Mouse (Mus musculus) neural tube, embryonic 11.5 days (tissue): ENCODE data around the gene Ecm2. TPM values are rescaled to one million over a fixed set of nuclear protein-coding genes. Genes with fewer than 3 reads are reported as not detected.

Experiments used
- ATAC-seq: fragments of 200-750 bp; cut with Nextera tagmentation; 2 replicates; pipeline ENCODE4 v1.8.0; 2017; ENCODE audit warnings: moderate number of reproducible peaks, mild to moderate bottlenecking, moderate TSS enrichment, moderate library complexity; ENCODE audit not compliant: insufficient read depth, low FRiP score, low TSS enrichment
- DNase-seq: peaks from one replicate; pipeline ENCODE4 v3.0.0-alpha.2; 2015; ENCODE audit warnings: low spot score
- H3K27ac ChIP-seq: fragments of 300-500 bp; sonication (generic); 2 replicates; pipeline ENCODE4 v1.5.1; 2014; ENCODE audit warnings: low read depth, mild to moderate bottlenecking, low read length
- H3K27me3 ChIP-seq: fragments of 300-500 bp; sonication (generic); 2 replicates; pipeline ENCODE4 v1.6.1; 2014; ENCODE audit warnings: mild to moderate bottlenecking, low read length, mixed read lengths; ENCODE audit not compliant: control insufficient read depth, insufficient read depth
- H3K36me3 ChIP-seq: fragments of 300-500 bp; sonication (generic); 2 replicates; pipeline ENCODE4 v1.6.1; 2014; ENCODE audit warnings: mild to moderate bottlenecking, low read length, moderate library complexity, mixed read lengths; ENCODE audit not compliant: control insufficient read depth, insufficient read depth
- H3K4me1 ChIP-seq: fragments of 300-500 bp; sonication (generic); 2 replicates; pipeline ENCODE4 v1.6.1; 2014; ENCODE audit warnings: low read length, mixed read lengths; ENCODE audit not compliant: control insufficient read depth, insufficient read depth
- H3K4me2 ChIP-seq: fragments of 300-500 bp; sonication (generic); 2 replicates; pipeline ENCODE4 v1.6.1; 2014; ENCODE audit warnings: low read depth, mild to moderate bottlenecking, moderate library complexity
- H3K4me3 ChIP-seq: fragments of 300-500 bp; sonication (generic); 2 replicates; pipeline ENCODE4 v1.5.1; 2014; ENCODE audit warnings: low read depth, low read length
- H3K9ac ChIP-seq: fragments of 300-500 bp; sonication (generic); 2 replicates; pipeline ENCODE4 v1.6.1; 2014; ENCODE audit warnings: mild to moderate bottlenecking, low read length
- H3K9me3 ChIP-seq: fragments of 300-500 bp; sonication (generic); 2 replicates; pipeline ENCODE4 v1.6.1; 2016; ENCODE audit warnings: low read length; ENCODE audit not compliant: control insufficient read depth
- WGBS: fragments of 180-500 bp; shearing (Covaris S2); extraction: QIAGEN DNeasy Blood & Tissue Kit; methylation state at CpG from one replicate; pipeline ENCODE4 v1.1.7; 2014; 5-methylcytosine and 5-hydroxymethylcytosine counted together
- polyA plus RNA-seq: library from polyadenylated mRNA; unstranded; fragments of >200 nt; fragmentation: Nextera tagmentation; extraction: Ambion mirVana; gene quantifications from 2 replicates; pipeline ENCODE4 v1.2.1, GENCODE M21; 2014

Gene Ecm2
- polyA plus RNA-seq, 1 experiment from 2014 or later: 0.28 TPM

DNA sequence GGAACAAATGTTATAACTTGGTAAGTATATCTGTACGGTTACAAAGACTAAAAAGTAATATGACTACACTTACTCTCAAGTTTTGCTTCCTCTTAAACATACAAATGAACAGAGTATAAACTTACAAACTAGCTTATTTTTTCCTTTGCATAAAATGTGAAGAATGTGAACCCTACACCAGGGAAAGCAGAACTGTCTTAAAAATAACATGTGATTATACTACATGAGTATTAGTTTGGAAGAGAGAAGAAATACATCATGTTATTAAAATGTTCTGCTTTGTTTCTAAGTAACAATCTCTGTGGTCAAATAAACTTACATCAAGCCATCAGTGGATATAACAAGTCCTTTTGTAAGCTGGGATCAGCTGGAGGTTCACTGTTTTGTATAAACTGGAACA is 34.1 kb downstream of the Ecm2 start:
- H3K27me3 ChIP-seq: no peaks in the 10 kb centered on the region
- H3K4me3 ChIP-seq: no peak overlapping the region
- no peak overlapping the region for H3K9ac ChIP-seq
- H3K36me3 ChIP-seq: no peaks in the 10 kb centered on the region
- no peak for DNase-seq
- WGBS: 90% methylated on average over 1 of the region's 1 CpGs
- H3K27ac ChIP-seq: no peak overlapping the region
- no peaks in the 10 kb centered on the region for H3K9me3 ChIP-seq
- no peaks in the 10 kb centered on the region for H3K4me1 ChIP-seq
- H3K4me2 ChIP-seq: no peak overlapping the region
- ATAC-seq: no peak

DNA sequence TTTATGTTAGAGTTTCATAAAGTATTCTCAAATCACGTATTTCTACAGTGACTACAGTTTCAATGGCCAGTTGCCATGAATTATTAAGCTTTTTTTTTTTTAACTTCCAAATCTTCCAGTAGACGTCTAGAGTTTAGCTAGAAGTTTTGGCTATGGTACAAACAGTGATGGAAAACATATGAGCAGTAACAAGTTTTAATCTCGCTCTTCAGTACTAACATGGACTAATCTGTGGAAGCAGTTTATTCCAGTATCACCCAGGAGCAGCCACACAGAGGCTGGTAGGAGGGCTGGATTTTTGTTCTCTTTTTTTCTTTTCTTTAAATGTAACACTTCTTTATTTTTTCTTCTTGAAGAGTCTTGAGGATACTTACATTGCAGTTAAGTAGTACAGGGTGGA is 39.7 kb downstream of the Ecm2 start, which contains the start of gene Aspn:
Aspn (plus strand) TSS at position 165 of the 400 bp plus-strand sequence.
- H3K4me3 ChIP-seq: no peak within 1 kb of the TSS
- no peaks in the 10 kb centered on the region for H3K9me3 ChIP-seq
- WGBS: 85% methylated on average over 3 of the region's 3 CpGs
- H3K4me1 ChIP-seq: no peaks in the 10 kb centered on the region
- H3K9ac ChIP-seq: no peak within 1 kb of the TSS
- H3K4me2 ChIP-seq: no peak within 1 kb of the TSS
- ATAC-seq (no peak), DNase-seq (no peak)
- H3K36me3 ChIP-seq: no peaks in the 10 kb centered on the region
- no peak within 1 kb of the TSS for H3K27ac ChIP-seq
- no peaks in the 10 kb centered on the region for H3K27me3 ChIP-seq

DNA sequence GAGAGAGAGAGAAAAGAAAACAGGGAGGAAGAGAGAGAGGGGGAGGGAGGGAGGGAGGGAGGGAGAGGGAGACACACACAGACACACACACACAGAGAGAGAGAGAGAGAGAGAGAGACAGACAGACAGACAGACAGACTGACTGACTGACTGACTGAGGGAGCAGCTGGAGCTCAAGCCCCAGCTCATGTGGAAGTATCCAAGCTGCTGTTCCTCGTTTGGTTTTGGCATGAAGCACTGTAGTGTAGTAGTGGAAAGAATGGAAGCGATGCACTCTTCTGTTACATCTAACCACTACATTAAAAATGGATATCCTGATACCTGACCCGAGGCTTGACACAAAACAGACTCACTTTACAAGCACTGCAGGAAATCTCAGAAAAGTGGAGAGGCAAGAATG is 41.0 kb downstream of the Ecm2 start:
- H3K4me3 ChIP-seq: no peak overlapping the region
- ATAC-seq: no peak
- no peak overlapping the region for H3K9ac ChIP-seq
- DNase-seq: no peak
- no peaks in the 10 kb centered on the region for H3K9me3 ChIP-seq
- H3K27ac ChIP-seq: no peak overlapping the region
- H3K4me1 ChIP-seq: no peaks in the 10 kb centered on the region
- H3K4me2 ChIP-seq: no peak overlapping the region
- no peaks in the 10 kb centered on the region for H3K27me3 ChIP-seq
- 69% methylated on average over 3 of the region's 3 CpGs for WGBS
- H3K36me3 ChIP-seq: no peaks in the 10 kb centered on the region

DNA sequence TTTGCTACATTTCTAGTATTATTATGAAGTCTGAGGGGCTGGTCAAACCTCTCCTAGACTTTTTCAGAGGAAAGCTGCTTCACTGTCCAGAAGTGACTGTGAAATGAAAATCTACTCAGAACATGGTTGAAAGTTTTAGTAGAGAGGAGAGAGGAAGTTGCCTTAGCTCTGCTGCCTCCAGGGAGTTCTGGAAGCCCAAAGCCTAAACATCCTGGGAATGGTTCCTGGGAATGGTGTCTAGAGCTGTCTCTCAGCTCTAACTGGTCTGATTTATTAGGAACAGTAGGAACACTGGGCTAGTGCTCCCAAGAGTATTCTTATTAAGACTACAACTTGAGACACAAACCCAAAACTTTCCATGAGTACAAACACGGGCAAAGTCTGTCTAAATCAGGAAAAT is 41.9 kb downstream of the Ecm2 start:
- no peak for DNase-seq
- Histone ChIP-seq H3K27me3 (no peaks in the 10 kb centered on the region), H3K9ac (no peak overlapping the region), H3K4me2 (no peak overlapping the region), H3K9me3 (no peaks in the 10 kb centered on the region), H3K4me3 (no peak overlapping the region), H3K36me3 (no peaks in the 10 kb centered on the region), H3K4me1 (no peaks in the 10 kb centered on the region), H3K27ac (no peak overlapping the region)
- WGBS: 84% methylated on average over 1 of the region's 1 CpGs
- no peak for ATAC-seq

DNA sequence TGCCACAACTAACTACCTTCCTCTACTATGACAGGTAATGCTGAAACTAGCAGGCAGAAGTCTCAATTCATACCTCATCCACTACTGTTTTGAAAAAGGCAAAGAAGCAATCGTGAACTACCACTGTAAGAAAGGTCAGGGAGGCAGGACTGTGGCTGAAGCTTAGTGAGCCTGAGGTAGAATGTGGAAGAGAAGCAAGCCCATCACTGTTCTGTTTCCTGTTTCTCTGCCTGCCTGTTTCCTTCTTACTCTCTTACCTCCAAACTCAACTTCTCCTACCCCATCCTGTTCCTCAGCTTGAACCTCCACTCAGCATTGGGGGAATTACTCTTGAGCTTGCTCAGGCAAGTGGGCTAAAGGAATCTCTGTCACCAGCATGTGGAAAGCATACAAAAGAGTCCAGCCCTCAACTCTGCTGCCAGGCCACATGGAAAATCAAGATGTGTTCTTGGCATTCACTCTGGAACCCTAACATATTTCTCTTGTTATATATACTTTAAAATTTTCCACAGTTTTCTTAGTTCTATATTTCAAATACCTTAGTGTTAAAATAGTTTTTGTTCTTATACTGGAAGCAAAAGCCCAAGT is 43.0 kb downstream of the Ecm2 start:
- ATAC-seq (no peak), DNase-seq (no peak)
- 88% methylated on average over 1 of the region's 1 CpGs for WGBS
- H3K4me3 ChIP-seq: no peak overlapping the region
- no peak overlapping the region for H3K9ac ChIP-seq
- H3K36me3 ChIP-seq: no peaks in the 10 kb centered on the region
- no peaks in the 10 kb centered on the region for H3K27me3 ChIP-seq
- no peaks in the 10 kb centered on the region for H3K4me1 ChIP-seq
- H3K4me2 ChIP-seq: no peak overlapping the region
- no peaks in the 10 kb centered on the region for H3K9me3 ChIP-seq
- no peak overlapping the region for H3K27ac ChIP-seq

DNA sequence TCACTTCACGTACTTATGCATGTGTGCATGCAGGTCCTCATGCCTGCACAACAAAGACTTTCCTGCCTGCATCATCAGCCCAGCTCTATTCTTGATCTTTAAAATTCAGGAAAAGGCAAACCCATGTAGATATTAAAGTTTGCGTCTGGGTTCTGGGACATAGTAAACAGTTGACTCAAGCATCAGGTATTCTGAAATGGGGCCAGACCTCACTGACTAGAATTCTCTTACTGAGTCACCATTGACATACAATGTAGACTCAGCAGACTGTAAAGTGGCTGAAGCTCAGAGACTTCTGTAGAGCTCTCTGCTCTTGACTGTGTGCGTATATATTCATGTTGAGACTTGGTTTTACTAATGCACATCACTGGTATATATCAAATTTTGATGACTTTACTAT is 45.0 kb downstream of the Ecm2 start:
- Histone ChIP-seq H3K27ac (no peak overlapping the region), H3K4me2 (no peak overlapping the region), H3K27me3 (no peaks in the 10 kb centered on the region), H3K9ac (no peak overlapping the region), H3K4me3 (no peak overlapping the region), H3K4me1 (no peaks in the 10 kb centered on the region), H3K9me3 (no peaks in the 10 kb centered on the region), H3K36me3 (no peaks in the 10 kb centered on the region)
- ATAC-seq (no peak), DNase-seq (no peak)
- WGBS: 94% methylated on average over 3 of the region's 3 CpGs

DNA sequence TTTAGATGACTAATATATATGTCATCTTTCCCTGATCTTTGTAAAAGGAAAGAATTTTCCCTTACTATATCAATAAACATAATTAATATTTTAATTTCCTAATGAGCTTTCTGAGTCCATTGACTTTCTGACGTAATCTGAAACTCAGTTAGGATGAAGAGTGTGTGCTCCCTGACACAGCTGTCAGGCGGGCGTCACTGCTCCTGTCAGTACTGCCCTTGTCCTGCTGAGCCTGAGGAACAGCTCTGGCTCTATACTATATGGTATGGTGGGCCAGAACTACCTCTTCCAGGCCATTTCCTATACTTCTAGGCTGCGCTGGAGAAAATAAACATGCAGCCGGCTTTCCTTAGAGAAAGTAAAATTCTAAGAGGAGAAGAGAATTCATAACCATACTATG is 49.9 kb downstream of the Ecm2 start:
- no peaks in the 10 kb centered on the region for H3K27me3 ChIP-seq
- no peak overlapping the region for H3K4me2 ChIP-seq
- DNase-seq: no peak
- H3K36me3 ChIP-seq: no peaks in the 10 kb centered on the region
- H3K4me3 ChIP-seq: no peak overlapping the region
- no peak for ATAC-seq
- H3K9ac ChIP-seq: no peak overlapping the region
- 83% methylated on average over 5 of the region's 5 CpGs for WGBS
- no peak overlapping the region for H3K27ac ChIP-seq
- no peaks in the 10 kb centered on the region for H3K4me1 ChIP-seq
- no peaks in the 10 kb centered on the region for H3K9me3 ChIP-seq

DNA sequence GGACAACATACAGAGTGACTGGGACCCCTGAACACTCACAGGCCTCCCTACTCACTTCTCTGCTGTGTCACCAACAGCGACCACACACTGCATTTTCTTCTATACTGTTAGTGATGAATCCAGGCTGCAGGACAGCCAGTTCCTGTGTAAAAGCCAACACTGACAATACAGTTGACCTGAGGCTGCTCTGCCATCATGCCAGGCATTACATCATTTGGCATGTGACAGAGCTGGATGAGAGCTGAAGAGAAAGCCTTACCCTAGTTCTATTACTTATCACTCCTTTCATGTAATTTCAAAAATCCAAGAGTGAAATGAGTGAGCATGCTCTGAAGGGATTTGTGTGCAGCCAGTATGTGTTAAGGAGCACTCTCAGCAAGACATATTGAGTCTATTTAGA is 51.6 kb downstream of the Ecm2 start:
- Histone ChIP-seq H3K4me3 (no peak overlapping the region), H3K9ac (no peak overlapping the region), H3K36me3 (no peaks in the 10 kb centered on the region), H3K9me3 (no peaks in the 10 kb centered on the region), H3K27me3 (no peaks in the 10 kb centered on the region), H3K4me1 (no peaks in the 10 kb centered on the region), H3K4me2 (no peak overlapping the region), H3K27ac (no peak overlapping the region)
- DNase-seq (no peak), ATAC-seq (no peak)
- 94% methylated on average over 1 of the region's 1 CpGs for WGBS

DNA sequence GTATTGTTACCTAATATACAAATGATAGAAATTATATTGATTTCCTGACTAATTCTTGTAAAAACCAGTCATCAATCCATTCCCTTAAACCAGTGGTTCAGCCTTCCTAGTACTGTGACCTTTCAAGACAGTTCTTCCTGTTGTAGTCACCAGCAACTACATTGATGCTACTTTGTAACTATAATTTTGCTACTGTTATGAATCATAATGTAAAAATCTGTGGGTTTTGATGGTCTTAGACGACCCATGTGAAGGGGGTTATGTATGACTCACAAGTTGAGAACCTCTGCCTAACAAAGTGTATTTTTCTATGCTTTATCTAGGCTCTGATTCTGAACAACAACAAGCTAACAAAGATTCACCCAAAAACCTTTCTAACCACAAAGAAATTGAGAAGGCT is 52.3 kb downstream of the Ecm2 start:
- no peak for DNase-seq
- no peaks in the 10 kb centered on the region for H3K27me3 ChIP-seq
- H3K9ac ChIP-seq: no peak overlapping the region
- WGBS: 65% methylated on average over 1 of the region's 1 CpGs
- no peak overlapping the region for H3K4me3 ChIP-seq
- no peak for ATAC-seq
- H3K36me3 ChIP-seq: no peaks in the 10 kb centered on the region
- no peak overlapping the region for H3K4me2 ChIP-seq
- H3K27ac ChIP-seq: no peak overlapping the region
- no peaks in the 10 kb centered on the region for H3K4me1 ChIP-seq
- no peaks in the 10 kb centered on the region for H3K9me3 ChIP-seq
